Mouse (Mus musculus) midbrain, embryonic 10.5 days (tissue): ENCODE data around the gene Tmem88b. TPM values are rescaled to one million over a fixed set of nuclear protein-coding genes. Genes with fewer than 3 reads are reported as not detected.

Source experiments
- DNase-seq: peaks from one replicate; pipeline ENCODE4 v3.0.0-alpha.2; 2017; ENCODE audit warnings: low spot score
- H3K27ac ChIP-seq: fragments of 300-500 bp; sonication (generic); replicated peaks from 2 replicates; pipeline ENCODE4 v1.5.1; 2016; ENCODE audit warnings: mild to moderate bottlenecking
- H3K27me3 ChIP-seq: fragments of 300-500 bp; sonication (generic); 2 replicates; pipeline ENCODE4 v1.6.1; 2016; ENCODE audit warnings: low read depth, mild to moderate bottlenecking; ENCODE audit not compliant: poor library complexity, severe bottlenecking
- H3K36me3 ChIP-seq: fragments of 300-500 bp; sonication (generic); 2 replicates; pipeline ENCODE4 v1.6.1; 2016; ENCODE audit warnings: mild to moderate bottlenecking, moderate library complexity
- H3K4me1 ChIP-seq: fragments of 300-500 bp; sonication (generic); 2 replicates; pipeline ENCODE4 v1.6.1; 2016
- H3K4me3 ChIP-seq: fragments of 300-500 bp; sonication (generic); 2 replicates; pipeline ENCODE4 v1.5.1; 2016; ENCODE audit warnings: mild to moderate bottlenecking, moderate library complexity
- H3K9me3 ChIP-seq: fragments of 300-500 bp; sonication (generic); replicated peaks from 2 replicates; pipeline ENCODE4 v1.6.1; 2016; ENCODE audit warnings: mild to moderate bottlenecking
- WGBS: fragments of 180-500 bp; shearing (Covaris S2); methylation state at CpG from one replicate; pipeline ENCODE4 v1.1.7; 2016; 5-methylcytosine and 5-hydroxymethylcytosine counted together
- polyA plus RNA-seq: library from polyadenylated mRNA; unstranded; fragments of >200 nt; fragmentation: Nextera tagmentation; extraction: Ambion mirVana; gene quantifications from 2 replicates; pipeline ENCODE4 v1.2.1, GENCODE M21; 2016

Tmem88b gene
- polyA plus RNA-seq, 1 experiment from 2014 or later: 0.31 TPM

DNA sequence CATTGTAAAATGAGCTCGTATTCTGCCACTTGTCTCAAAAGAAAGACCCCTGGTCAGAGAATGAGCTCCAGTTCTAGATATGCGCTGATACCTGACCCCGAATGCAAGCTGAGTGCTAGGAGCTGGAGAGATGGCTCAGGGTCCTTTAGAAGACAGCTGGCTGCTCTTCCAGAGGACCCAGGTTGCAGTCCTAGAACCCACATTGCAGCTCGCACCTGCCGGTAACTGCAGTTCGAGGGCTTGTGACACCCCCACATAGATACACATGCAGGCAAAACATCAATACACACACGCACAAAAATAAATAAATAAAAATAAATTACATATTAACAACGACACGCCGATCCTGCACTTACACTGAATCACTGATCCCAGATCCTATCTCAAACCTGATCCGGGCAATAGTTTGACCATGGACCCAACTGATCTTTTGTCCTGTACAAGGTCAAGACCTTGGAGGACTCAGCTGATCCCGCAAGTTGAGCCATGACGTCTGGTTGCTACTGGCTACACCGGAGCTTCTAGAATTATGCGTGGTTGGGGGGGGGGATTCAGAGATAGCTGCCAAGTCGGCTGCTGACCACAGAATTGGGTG, 2.1 kb downstream of the Tmem88b start:
- H3K36me3 ChIP-seq: no peaks in the 10 kb centered on the region
- H3K9me3 ChIP-seq: no peaks in the 10 kb centered on the region
- H3K4me3 ChIP-seq: peak overlapping the region; percentile 75
- H3K4me1 ChIP-seq: peaks cover 31% of the 10 kb centered on the region
- peak overlapping the region; percentile 92 for H3K27ac ChIP-seq
- 45% methylated on average over 16 of the region's 16 CpGs for WGBS
- peak; percentile 15 for DNase-seq
- H3K27me3 ChIP-seq: peaks cover 12% of the 10 kb centered on the region; the same call in 1 of the 2 replicates

DNA sequence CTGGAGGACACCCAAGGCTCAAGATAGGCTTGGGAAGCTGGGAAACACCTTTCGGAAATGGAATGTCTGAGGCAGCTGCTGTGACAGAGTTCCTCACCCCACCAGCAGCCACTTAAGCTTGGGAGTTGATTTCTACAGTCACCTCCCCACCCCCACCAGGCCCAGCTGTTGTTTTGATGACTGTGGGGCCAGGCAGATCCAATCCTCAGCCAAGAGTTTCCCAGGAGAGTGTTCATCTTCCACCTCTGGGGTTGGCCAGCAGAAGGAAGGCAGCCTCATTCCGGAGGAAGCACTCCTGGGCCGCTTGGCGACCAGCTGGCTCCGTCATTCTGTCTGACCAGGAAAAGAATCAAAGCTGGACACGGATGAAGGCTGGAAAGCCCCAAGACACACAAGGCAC, 4.8 kb downstream of the Tmem88b start:
- H3K27me3 ChIP-seq: peaks cover 14% of the 10 kb centered on the region

DNA sequence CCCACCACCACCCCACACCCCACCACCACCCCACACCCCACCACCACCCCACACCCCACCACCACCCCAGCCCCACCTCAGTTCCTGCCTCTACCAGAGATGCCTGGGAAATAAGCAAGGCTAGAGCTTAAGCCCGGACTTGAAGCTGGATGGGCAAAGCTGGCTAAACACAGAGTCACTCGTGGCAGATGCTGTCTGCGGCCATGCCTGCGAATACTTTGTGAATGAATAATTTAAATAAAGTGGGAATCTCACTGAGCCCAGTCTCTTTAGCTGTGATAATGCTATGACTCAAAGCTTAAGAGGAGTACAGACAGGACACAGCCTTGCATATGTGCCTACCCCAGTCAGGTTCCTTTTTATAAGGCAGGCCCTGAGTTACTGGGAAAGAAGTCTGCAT, 6.2 kb downstream of the Tmem88b start:
- Histone ChIP-seq H3K27me3 (peaks cover 15% of the 10 kb centered on the region), H3K4me1 (peaks cover 53% of the 10 kb centered on the region), H3K4me3 (no peak overlapping the region), H3K9me3 (no peaks in the 10 kb centered on the region), H3K27ac (no peak overlapping the region), H3K36me3 (no peaks in the 10 kb centered on the region)
- WGBS: 88% methylated on average over 4 of the region's 4 CpGs
- no peak for DNase-seq

More for the DNA sequence above, 4.8 kb downstream of the Tmem88b start:
- Histone ChIP-seq H3K4me3 (no peak overlapping the region), H3K27ac (no peak overlapping the region), H3K4me1 (peaks cover 51% of the 10 kb centered on the region), H3K9me3 (no peaks in the 10 kb centered on the region), H3K36me3 (no peaks in the 10 kb centered on the region)
- peak; percentile 44 for DNase-seq
- WGBS: 37% methylated on average over 6 of the region's 6 CpGs

DNA sequence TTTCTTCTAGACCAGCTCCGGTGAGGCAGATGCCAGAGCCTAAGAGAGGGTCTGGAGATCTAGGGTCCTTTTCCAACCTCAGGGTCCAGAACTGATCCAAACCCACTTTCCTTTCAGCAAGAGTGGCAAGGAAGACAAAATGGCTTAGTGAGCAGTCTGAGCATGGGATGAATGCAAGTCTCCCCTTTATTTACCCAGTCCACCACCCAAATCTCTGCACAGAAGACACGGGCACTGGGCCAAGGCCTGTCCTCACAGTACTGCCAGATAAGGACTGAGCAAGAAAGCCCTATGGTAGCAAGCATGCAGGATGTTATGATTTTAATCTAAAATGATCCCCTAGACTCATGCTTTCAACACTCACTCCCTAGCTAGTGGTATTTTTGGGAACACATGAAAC, 7.9 kb downstream of the Tmem88b start:
- WGBS: 86% methylated on average over 2 of the region's 2 CpGs
- peaks cover 51% of the 10 kb centered on the region for H3K4me1 ChIP-seq
- DNase-seq: no peak
- H3K4me3 ChIP-seq: no peak overlapping the region
- H3K36me3 ChIP-seq: no peaks in the 10 kb centered on the region
- 0 out of 2 replicates have a peak overlapping the region, but pooled peaks have one; percentile 23 for H3K27ac ChIP-seq
- no peaks in the 10 kb centered on the region for H3K9me3 ChIP-seq
- H3K27me3 ChIP-seq: peaks cover 32% of the 10 kb centered on the region

DNA sequence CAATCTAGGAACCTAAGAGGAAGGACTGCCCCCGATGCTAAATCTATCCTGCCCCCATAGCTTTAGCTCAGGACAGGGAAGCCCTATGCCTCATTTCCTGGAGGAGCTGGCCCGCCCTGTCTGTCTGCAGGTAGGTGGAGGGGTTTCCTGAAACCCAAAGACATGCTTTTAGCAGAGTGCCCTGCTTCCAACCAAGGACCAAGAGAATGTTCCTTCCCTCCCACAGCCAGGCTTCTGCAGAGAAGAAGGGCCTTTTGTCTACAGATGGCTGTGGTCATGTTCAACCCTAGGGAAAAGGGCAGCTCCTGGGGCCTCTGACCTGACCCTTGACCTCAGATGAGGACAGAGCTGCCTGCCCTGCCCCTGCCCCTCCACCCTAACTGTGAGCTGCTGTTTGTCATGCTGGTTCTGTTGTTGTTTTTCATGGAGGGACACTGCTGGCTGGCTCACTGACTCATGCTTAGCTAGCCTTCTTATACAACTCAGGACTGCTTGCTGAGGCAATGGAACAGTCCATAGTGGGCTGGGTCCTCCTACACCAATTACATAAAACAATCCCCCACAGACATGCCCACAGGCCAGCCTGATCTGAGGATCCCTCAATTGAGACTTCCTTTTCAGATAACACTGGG, 8.9 kb downstream of the Tmem88b start:
- no peaks in the 10 kb centered on the region for H3K9me3 ChIP-seq
- peak overlapping the region; percentile 69 for H3K27ac ChIP-seq
- no peaks in the 10 kb centered on the region for H3K36me3 ChIP-seq
- H3K4me3 ChIP-seq: no peak overlapping the region
- peaks cover 51% of the 10 kb centered on the region for H3K4me1 ChIP-seq
- WGBS: 49% methylated on average over 2 of the region's 2 CpGs
- peaks cover 42% of the 10 kb centered on the region for H3K27me3 ChIP-seq
- peak; percentile 61 for DNase-seq

DNA sequence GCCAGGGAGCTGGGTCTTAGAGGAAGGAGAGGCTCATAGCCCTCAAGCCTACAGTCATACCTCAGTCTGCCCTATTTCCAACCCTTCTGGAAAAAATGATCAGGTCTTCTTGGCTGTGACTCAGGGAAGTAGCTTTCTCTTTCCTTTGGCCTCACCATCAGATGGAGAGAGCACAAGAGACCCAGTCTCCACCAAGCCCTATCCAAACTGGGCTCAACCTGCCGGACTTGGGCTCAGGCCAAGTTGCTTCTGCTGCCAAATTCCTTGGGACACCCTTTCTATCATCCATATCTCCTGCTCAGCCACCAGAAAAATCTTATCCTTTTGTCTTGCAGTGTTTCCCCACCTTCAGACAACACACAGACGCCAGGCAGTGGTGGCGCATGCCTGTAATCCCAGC, 9.8 kb downstream of the Tmem88b start:
- Histone ChIP-seq H3K27ac (peak overlapping the region; percentile 2; the same call in 1 of the 2 replicates), H3K4me3 (no peak overlapping the region), H3K36me3 (no peaks in the 10 kb centered on the region), H3K27me3 (peaks cover 52% of the 10 kb centered on the region), H3K9me3 (no peaks in the 10 kb centered on the region), H3K4me1 (peaks cover 49% of the 10 kb centered on the region)
- 85% methylated on average over 3 of the region's 3 CpGs for WGBS
- no peak for DNase-seq

DNA sequence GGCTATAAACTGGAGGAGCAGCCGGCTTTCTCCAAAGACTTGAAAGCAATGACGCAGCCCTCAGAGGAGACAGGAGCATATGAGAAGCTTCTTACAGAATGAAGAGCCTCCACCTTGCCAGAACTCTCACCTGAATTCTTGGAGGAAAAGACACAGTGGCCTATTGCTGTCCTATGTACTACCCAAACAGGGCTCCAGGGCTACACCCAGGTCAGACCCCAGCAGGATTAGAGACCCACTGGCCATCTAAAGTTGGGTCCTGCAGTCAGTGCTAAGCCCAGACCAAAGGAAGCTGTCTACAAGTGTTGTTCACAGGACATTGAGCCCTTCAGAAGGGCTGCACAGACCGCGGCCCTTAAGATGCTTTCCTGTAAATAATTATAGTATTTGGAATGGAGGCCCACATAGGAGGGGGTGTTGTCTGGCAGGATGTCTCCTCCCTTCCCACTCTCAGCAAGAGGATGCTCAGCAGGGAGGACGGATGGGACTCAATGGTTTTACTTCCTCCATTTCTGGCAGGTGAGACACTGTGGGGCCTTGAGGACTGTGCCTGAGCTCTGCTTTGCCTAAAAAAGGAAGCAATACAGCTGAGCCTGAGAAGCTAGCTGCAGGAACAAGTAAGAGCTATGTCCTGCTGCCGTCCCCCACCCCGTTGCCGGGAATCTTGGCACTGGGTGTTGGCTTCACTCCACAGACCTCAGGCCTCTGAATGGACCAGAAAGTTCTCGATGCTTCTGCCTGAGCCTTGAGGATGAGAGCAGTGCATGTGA, 10.5 kb downstream of the Tmem88b start:
- peak overlapping the region; percentile 2; the same call in 1 of the 2 replicates for H3K27ac ChIP-seq

DNA sequence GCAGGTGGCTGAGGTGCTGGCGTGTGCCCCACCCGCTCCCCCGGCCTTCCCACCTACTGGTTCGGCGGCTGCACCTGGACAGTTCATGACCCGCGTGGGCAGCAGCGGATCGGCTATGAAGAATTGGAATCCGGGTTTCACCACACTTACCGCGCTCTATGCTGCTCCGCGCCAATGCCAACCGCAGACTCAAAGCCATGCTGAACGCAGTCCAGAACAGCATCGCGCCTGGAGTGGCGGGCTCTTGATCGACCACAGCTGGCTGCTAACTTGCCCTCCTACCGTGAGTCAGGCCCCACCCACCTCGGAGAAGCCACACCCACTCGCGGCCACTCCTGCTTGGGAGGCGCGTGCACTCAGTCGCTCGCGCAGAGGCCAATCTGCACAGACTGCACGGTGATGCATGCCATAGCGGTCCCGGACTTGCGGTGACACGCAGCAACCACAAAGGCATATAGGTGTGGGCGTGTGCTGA, 11.4 kb downstream of the Tmem88b start, which contains the start of gene Vwa1:
Vwa1 (minus strand) TSS at position 419 of the 475 bp plus-strand sequence.
- Histone ChIP-seq H3K27ac (peak within 1 kb of the TSS; percentile 63; the same call in 1 of the 2 replicates), H3K27me3 (peaks cover 57% of the 10 kb centered on the region)
- WGBS: 2% methylated on average over 35 of the region's 35 CpGs

More for the DNA sequence above, 10.5 kb downstream of the Tmem88b start:
- Histone ChIP-seq H3K9me3 (no peaks in the 10 kb centered on the region), H3K4me1 (peaks cover 54% of the 10 kb centered on the region), H3K27me3 (peaks cover 57% of the 10 kb centered on the region), H3K36me3 (no peaks in the 10 kb centered on the region), H3K4me3 (peak overlapping the region; percentile 54)
- WGBS: 68% methylated on average over 9 of the region's 9 CpGs
- DNase-seq: no peak

DNA sequence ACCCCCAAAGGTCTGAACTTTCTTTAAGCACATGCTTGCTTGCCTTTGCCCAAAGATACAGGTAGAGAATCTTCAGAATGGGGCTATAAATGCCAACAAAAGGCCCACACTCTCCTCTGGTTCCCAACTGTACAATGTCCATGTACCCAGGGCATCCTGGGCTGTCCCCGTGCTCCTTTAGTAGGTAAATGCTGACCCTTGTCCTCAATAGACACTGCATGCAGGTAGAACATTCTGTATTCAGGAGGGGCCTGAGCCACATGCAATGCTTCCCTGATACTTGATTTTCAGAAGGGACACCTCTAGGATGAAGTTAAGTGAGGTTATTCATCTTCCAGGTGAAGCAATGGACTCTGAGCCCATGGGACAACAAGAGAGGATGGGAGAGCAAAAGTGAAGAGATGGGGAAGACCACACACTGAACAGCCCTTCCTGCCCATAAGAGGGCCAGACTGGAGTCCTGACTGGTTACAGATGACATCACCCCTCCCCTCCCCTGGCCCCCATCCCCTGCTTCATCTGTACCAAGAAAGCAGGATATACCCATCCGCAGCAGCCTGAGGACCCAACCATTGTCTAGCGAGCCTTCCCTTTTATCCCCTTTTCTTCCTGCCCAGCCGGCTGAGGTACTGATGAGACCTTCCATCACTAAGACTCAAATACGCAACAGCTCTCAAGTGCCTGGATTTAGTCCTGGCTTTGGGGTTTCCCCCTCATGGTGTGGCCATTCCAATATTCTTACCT, 12.2 kb downstream of the Tmem88b start:
- WGBS: 32% methylated on average over 5 of the region's 5 CpGs
- Histone ChIP-seq H3K9me3 (no peaks in the 10 kb centered on the region), H3K4me3 (peak overlapping the region; percentile 54), H3K27me3 (peaks cover 57% of the 10 kb centered on the region), H3K4me1 (peaks cover 62% of the 10 kb centered on the region), H3K27ac (no peak overlapping the region; the same call in 1 of the 2 replicates), H3K36me3 (no peaks in the 10 kb centered on the region)
- no peak for DNase-seq

More for the DNA sequence above, 11.4 kb downstream of the Tmem88b start, which contains the start of gene Vwa1:
- no peaks in the 10 kb centered on the region for H3K9me3 ChIP-seq
- H3K4me1 ChIP-seq: peaks cover 62% of the 10 kb centered on the region
- H3K4me3 ChIP-seq: peak within 1 kb of the TSS; percentile 54
- DNase-seq: peak; percentile 81
- no peaks in the 10 kb centered on the region for H3K36me3 ChIP-seq

DNA sequence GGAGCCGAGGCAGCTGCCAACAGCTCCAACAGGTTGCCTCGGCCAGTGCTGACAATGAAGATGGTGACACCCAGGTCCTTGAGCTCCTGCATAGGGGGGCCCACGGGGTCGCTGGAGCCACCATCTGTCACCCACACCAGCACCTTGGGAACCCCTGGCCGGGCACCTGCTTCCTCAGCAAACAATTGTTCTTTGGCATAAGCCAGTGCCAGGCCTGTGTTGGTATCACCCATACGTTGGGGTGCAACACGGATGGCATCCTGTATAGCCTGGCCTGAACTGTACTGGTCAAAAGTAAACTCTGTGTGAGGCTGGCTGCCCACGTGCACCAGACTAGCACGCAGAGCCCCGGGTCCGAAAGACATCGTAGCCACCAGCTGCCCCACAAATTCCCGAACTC, 12.9 kb downstream of the Tmem88b start:
- DNase-seq: no peak
- WGBS: 91% methylated on average over 13 of the region's 13 CpGs
- no peak overlapping the region for H3K27ac ChIP-seq
- peaks cover 57% of the 10 kb centered on the region for H3K27me3 ChIP-seq
- H3K9me3 ChIP-seq: no peaks in the 10 kb centered on the region
- no peak overlapping the region for H3K4me3 ChIP-seq
- H3K36me3 ChIP-seq: no peaks in the 10 kb centered on the region
- peaks cover 60% of the 10 kb centered on the region for H3K4me1 ChIP-seq

DNA sequence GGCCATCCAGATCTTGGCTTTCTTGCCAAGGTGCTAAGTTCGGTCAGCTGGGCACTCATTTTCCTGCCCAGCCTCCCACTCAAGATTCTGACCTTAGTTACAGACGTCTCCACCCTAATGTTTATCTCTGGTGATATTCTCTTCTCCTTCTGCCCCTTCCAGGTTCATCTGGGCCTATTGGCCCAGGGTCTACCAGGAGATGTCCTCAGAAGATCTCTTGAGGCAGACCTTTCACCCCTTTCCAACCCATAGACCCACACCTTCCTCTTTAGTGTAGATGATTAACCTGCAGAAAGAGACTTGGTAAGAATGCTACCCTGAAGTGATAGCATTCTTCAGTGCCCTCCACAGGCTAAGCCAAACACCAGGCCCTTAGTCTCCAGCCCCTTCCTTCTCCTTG, 14.0 kb downstream of the Tmem88b start:
- H3K27me3 ChIP-seq: peaks cover 57% of the 10 kb centered on the region

DNA sequence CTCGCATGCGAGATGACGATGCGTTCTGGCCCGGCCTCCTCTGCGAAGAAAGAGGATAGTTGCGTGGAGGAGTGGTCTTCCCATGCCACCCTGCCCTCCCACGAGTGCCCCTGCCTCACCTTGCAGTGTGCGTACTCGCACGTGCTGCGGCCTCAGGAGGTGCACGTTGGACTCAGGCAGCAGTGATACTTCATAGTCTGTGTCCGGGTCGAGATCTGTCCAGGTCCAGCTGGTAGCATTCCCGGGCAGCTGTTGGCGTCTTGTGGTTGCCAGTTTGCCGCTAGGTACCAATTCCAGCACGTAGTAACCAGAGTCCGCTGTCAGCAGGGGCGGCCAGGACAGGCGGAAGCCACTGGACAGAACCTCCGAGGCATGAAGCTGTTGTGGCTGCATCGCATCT, 15.0 kb downstream of the Tmem88b start:
- Histone ChIP-seq H3K27me3 (peaks cover 53% of the 10 kb centered on the region), H3K36me3 (no peaks in the 10 kb centered on the region), H3K4me1 (peaks cover 40% of the 10 kb centered on the region), H3K9me3 (no peaks in the 10 kb centered on the region), H3K4me3 (peak overlapping the region; percentile 61), H3K27ac (peak overlapping the region; percentile 91)
- 45% methylated on average over 24 of the region's 24 CpGs for WGBS
- peak; percentile 13 for DNase-seq

More for the DNA sequence above, 14.0 kb downstream of the Tmem88b start:
- Histone ChIP-seq H3K4me3 (no peak overlapping the region), H3K27ac (no peak overlapping the region), H3K36me3 (no peaks in the 10 kb centered on the region), H3K9me3 (no peaks in the 10 kb centered on the region), H3K4me1 (peaks cover 49% of the 10 kb centered on the region)
- WGBS: 87% methylated on average over 2 of the region's 2 CpGs
- no peak for DNase-seq
